29 mouse cellular contexts compared by ENCODE assay signal in the genomic region with DNA sequence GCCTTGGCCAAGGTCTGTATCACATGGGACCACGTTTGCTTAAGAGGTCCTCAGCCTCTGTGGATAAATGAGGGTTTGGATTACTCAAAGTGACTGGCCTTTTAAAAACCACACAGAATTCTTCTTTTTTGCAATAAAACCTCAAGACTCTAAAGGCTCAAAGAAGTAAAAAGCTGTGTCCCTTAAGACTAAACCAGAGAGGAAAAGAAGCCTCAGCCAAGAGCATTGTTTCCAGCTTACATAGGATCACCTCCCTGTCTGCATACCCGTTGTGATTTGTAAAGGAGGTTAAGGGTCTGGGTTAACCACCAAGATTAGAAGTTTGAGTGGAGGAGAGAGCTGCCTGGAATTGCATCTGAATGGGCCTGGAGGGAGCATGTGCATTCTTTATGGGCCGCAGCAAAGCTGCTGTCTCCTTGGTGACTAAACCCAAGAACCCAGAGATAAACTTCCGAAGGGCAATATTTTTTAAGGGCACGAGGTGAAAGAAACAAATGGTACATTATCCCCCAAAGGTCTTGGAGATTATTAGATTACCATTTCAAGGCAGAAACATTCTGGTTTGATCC.
DNase-seq lines count a peak whose midpoint lies in the region; ATAC-seq and TF ChIP-seq lines count a peak whose summit lies in the region.
"Had no signal": no experiment of that assay in that cellular context is flagged by ENCODE, and none has a peak within 500 bp of the region (broad histone marks: within the 10 kb centered on the region; RNA-seq: fewer than 3 reads in every experiment).

No protein-coding gene starts in this region.

- no peak overlapping the region for H3K4me3 ChIP-seq in hindbrain, postnatal 0 days (ENCODE audit: low read length)
- H3K4me3 ChIP-seq in hindbrain, embryonic 16.5 days (ENCODE audit: low read length) = no peak overlapping the region
- no peak overlapping the region for H3K4me3 ChIP-seq in myocyte
- H3K4me3 ChIP-seq: forebrain, embryonic 10.5 days; forebrain, embryonic 15.5 days; gastrocnemius, adult 2 months; heart, adult 2 months; heart, embryonic 12.5 days; hindbrain, embryonic 13.5 days; liver, embryonic 15.5 days had no signal

- 46% methylated on average over 5 of the region's 5 CpGs for WGBS in hindbrain, postnatal 0 days
- WGBS in hindbrain, embryonic 16.5 days = 43% methylated on average over 5 of the region's 5 CpGs

- H3K4me2 ChIP-seq in hindbrain, postnatal 0 days (ENCODE audit: low read depth, low read length) = no peak overlapping the region
- H3K4me2 ChIP-seq in hindbrain, embryonic 16.5 days (ENCODE audit: low read length) = no peak overlapping the region
- H3K4me2 ChIP-seq in myocyte (ENCODE audit: low read depth) = no peak overlapping the region
- H3K4me2 ChIP-seq: forebrain, embryonic 15.5 days; heart, embryonic 12.5 days; hindbrain, embryonic 13.5 days; liver, embryonic 15.5 days; lung, embryonic 14.5 days had no signal

- no peak for TF ChIP-seq CTCF in hindbrain, postnatal 0 days (IDR thresholded peaks at IDR 0.05; ENCODE audit: low read depth)
- no peak for TF ChIP-seq CTCF in brain, embryonic 14.5 days (IDR thresholded peaks at IDR 0.05; ENCODE audit: borderline replicate concordance, extremely low read depth, insufficient read depth, insufficient read length)

- H3K27me3 ChIP-seq in hindbrain, postnatal 0 days (ENCODE audit: insufficient read depth, low read length) = no peaks in the 10 kb centered on the region
- no peaks in the 10 kb centered on the region for H3K27me3 ChIP-seq in hindbrain, embryonic 16.5 days (replicated peaks; ENCODE audit: control insufficient read depth, insufficient read depth, low read length)
- no peaks in the 10 kb centered on the region for H3K27me3 ChIP-seq in myocyte (ENCODE audit: control insufficient read depth, insufficient read depth, insufficient read length)
- H3K27me3 ChIP-seq: forebrain, embryonic 15.5 days; heart, embryonic 12.5 days; hindbrain, embryonic 13.5 days; liver, embryonic 15.5 days had no signal

- H3ac ChIP-seq in myocyte (ENCODE audit: control insufficient read depth, insufficient read length) = no peak overlapping the region

- H3K9ac ChIP-seq in hindbrain, postnatal 0 days (replicated peaks; ENCODE audit: low read length) = no peak overlapping the region
- H3K9ac ChIP-seq in hindbrain, embryonic 16.5 days (ENCODE audit: low read depth, low read length) = no peak overlapping the region
- H3K9ac ChIP-seq: forebrain, embryonic 15.5 days; heart, embryonic 12.5 days; hindbrain, embryonic 13.5 days; liver, embryonic 15.5 days; lung, embryonic 14.5 days had no signal

- DNase-seq in hindbrain, postnatal 0 days (ENCODE audit: low spot score) = no peak
- peak; percentile 53 for DNase-seq in 3T3-L1 (ENCODE audit: low read depth, low spot score)
- DNase-seq in brain, embryonic 14.5 days (ENCODE audit: low read depth) = peak; percentile 9
- DNase-seq in testis, postnatal 10 days (ENCODE audit: low spot score) = no peak
- no peak for DNase-seq in kidney, adult 11 months
- DNase-seq: adrenal gland, postnatal 10 days; B cell, adult 2 months; cerebellum, adult 11 months; cerebellum, adult 9-10 months; gastrocnemius, adult 2 months; heart, adult 2 months; heart, postnatal 4 days; kidney, adult 8-10 months; kidney, postnatal 4 days; layer of hippocampus, postnatal 36 days; lung, embryonic 14.5 days; lung, postnatal 14 days; thymus, adult 2 months; thymus, postnatal 36 days had no signal

- no peak for TF ChIP-seq POLR2A in brain, embryonic 14.5 days (IDR thresholded peaks at IDR 0.05; ENCODE audit: borderline replicate concordance, extremely low read depth, insufficient read depth, insufficient read length, poor library complexity, severe bottlenecking)
- TF ChIP-seq POLR2A in myocyte (IDR thresholded peaks at IDR 0.05; ENCODE audit: insufficient read length, low read depth) = no peak

- H3K4me1 ChIP-seq in hindbrain, postnatal 0 days (ENCODE audit: insufficient read depth, low read length) = no peaks in the 10 kb centered on the region
- H3K4me1 ChIP-seq in hindbrain, embryonic 16.5 days (ENCODE audit: control insufficient read depth, insufficient read depth, low read depth, low read length) = no peaks in the 10 kb centered on the region
- H3K4me1 ChIP-seq: forebrain, embryonic 15.5 days; hindbrain, embryonic 13.5 days; liver, embryonic 15.5 days had no signal

- ATAC-seq in hindbrain, postnatal 0 days = no peak
- no peak for ATAC-seq in hindbrain, embryonic 16.5 days
- ATAC-seq: forebrain, embryonic 15.5 days; inflammation-experienced regulatory T-cells, adult 6 months had no signal

- H3K79me2 ChIP-seq in myocyte (ENCODE audit: control insufficient read depth, insufficient read depth) = no peaks in the 10 kb centered on the region

- H3K27ac ChIP-seq in hindbrain, postnatal 0 days = peak overlapping the region; percentile 32; the same call in 1 of the 2 replicates
- no peak overlapping the region for H3K27ac ChIP-seq in hindbrain, embryonic 16.5 days (ENCODE audit: low read depth, low read length)
- H3K27ac ChIP-seq: forebrain, embryonic 10.5 days; forebrain, embryonic 15.5 days; gastrocnemius, adult 2 months; heart, adult 2 months; hindbrain, embryonic 13.5 days; kidney, postnatal 0 days; liver, embryonic 15.5 days; stomach, postnatal 0 days had no signal

- H3K36me3 ChIP-seq in hindbrain, postnatal 0 days (ENCODE audit: insufficient read depth, low read length) = no peaks in the 10 kb centered on the region
- no peaks in the 10 kb centered on the region for H3K36me3 ChIP-seq in hindbrain, embryonic 16.5 days (ENCODE audit: control insufficient read depth, insufficient read depth, low read length)
- no peaks in the 10 kb centered on the region for H3K36me3 ChIP-seq in myocyte (ENCODE audit: control insufficient read depth, insufficient read depth)
- H3K36me3 ChIP-seq: forebrain, embryonic 10.5 days; forebrain, embryonic 15.5 days; heart, embryonic 12.5 days; hindbrain, embryonic 13.5 days; liver, embryonic 15.5 days had no signal

- H3K9me3 ChIP-seq in hindbrain, postnatal 0 days (ENCODE audit: low read length) = no peaks in the 10 kb centered on the region
- no peaks in the 10 kb centered on the region for H3K9me3 ChIP-seq in hindbrain, embryonic 16.5 days (ENCODE audit: control insufficient read depth, low read length)
- H3K9me3 ChIP-seq: forebrain, embryonic 10.5 days; forebrain, embryonic 15.5 days; hindbrain, embryonic 13.5 days; liver, embryonic 15.5 days had no signal

TF ChIP-seq in myocyte, 11 proteins besides CTCF, POLR2A, EP300 and RAD21:
- 0 out of 2 replicates have a peak, but pooled peaks have one; percentile 6 for TF ChIP-seq CEBPB (IDR thresholded peaks at IDR 0.05; ENCODE audit: insufficient read depth, poor library complexity, severe bottlenecking)
- TF ChIP-seq MYOD1 (IDR thresholded peaks at IDR 0.05; ENCODE audit: control insufficient read depth in 1 of 3, insufficient read length in 2 of 3, low read depth in 2 of 3) = no peak
- no peak for TF ChIP-seq MAX (IDR thresholded peaks at IDR 0.05; ENCODE audit: low read depth)
TF ChIP-seq in myocyte: peak in this region for 1.

Comparison
In these comparisons a context has a peak if more than half of its experiments do, and no peak if none do; other contexts are left out.
1. DNase-seq: peak in 3T3-L1 (single experiment) and brain, embryonic 14.5 days (single experiment); none in hindbrain, postnatal 0 days (single experiment), testis, postnatal 10 days (single experiment) and kidney, adult 11 months (single experiment).